Mouse (Mus musculus): ENCODE data around the gene Mrpl11. TPM values are rescaled to one million over a fixed set of nuclear protein-coding genes. Genes with fewer than 3 reads are reported as not detected.

Mrpl11 gene
- 10 to 100 TPM; 17.5 to 20.4 TPM for total RNA-seq (2023)

GRCm38 (mm10) chr19:4961928-4962601 is at the start of gene Mrpl11:
Gene Mrpl11 (plus strand): TSS chr19:4962147.

GRCm38 (mm10) chr19:4927904-4928531 is 33.9 kb upstream of the Mrpl11 start, which contains the start of gene Dpp3:
Gene Dpp3 (minus strand): TSS chr19:4928287.

GRCm38 (mm10) chr19:4942551-4943252 is 19.2 kb upstream of the Mrpl11 start, which contains the start of gene Peli3:
Gene Peli3 (minus strand): TSS chr19:4943127.

GRCm38 (mm10) chr19:4990256-4990625 is 28.3 kb downstream of the Mrpl11 start, which contains the start of gene Npas4:
Gene Npas4 (minus strand): TSS chr19:4990316.

Other genes starting within 250 kb of the Mrpl11 start
- 10 to 100 TPM in 1 of 2 experiments, 1 to 10 TPM in 1; 9.8 to 10.5 TPM for gene Rbm4b, start 205.7 kb upstream of the Mrpl11 start, total RNA-seq (2023)
- 10 to 100 TPM; 53.6 to 54.3 TPM for gene Rbm4, start 168.2 kb upstream of the Mrpl11 start, total RNA-seq (2023)
- 10 to 100 TPM; 18.5 to 37.7 TPM for gene Gm21992, start 150.5 kb upstream of the Mrpl11 start, total RNA-seq (2023)
- 10 to 100 TPM; 43.4 to 61.4 TPM for gene Rbm14, start 150.5 kb upstream of the Mrpl11 start, total RNA-seq (2023)
- gene Ccs, start 122.8 kb upstream of the Mrpl11 start, total RNA-seq (2023) = 10 to 100 TPM; 30.3 to 37.9 TPM
- gene Ccdc87, start 122.8 kb upstream of the Mrpl11 start, total RNA-seq (2023) = not detected
- gene Ctsf, start 107.0 kb upstream of the Mrpl11 start, total RNA-seq (2023) = 10 to 100 TPM; 15.4 to 24.4 TPM
- gene Actn3, start 84.2 kb upstream of the Mrpl11 start, total RNA-seq (2023) = not detected
- 1 to 10 TPM; 6.1 to 6.4 TPM for gene Zdhhc24, start 83.5 kb upstream of the Mrpl11 start, total RNA-seq (2023)
- gene Bbs1, start 55.5 kb upstream of the Mrpl11 start, total RNA-seq (2023) = 1 to 10 TPM in 1 of 2 experiments, under 1 TPM in 1; 0.52 to 1.1 TPM
- 10 to 100 TPM; 65.0 to 67.8 TPM for gene Dpp3, start 33.9 kb upstream of the Mrpl11 start, total RNA-seq (2023)
- 1 to 10 TPM; 1.3 to 1.9 TPM for gene Peli3, start 19.0 kb upstream of the Mrpl11 start, total RNA-seq (2023)
- not detected for gene Npas4, start 28.2 kb downstream of the Mrpl11 start, total RNA-seq (2023)
- gene Slc29a2, start 61.7 kb downstream of the Mrpl11 start, total RNA-seq (2023) = 1 to 10 TPM; 3.9 to 6.4 TPM
- 10 to 100 TPM in 1 of 2 experiments, 1 to 10 TPM in 1; 9.0 to 12.8 TPM for gene B4gat1, start 76.7 kb downstream of the Mrpl11 start, total RNA-seq (2023)
- 1 to 10 TPM in 1 of 2 experiments, under 1 TPM in 1; 0.46 to 2.7 TPM for gene AC124502.3, start 76.7 kb downstream of the Mrpl11 start, total RNA-seq (2023)
- gene Brms1, start 79.2 kb downstream of the Mrpl11 start, total RNA-seq (2023) = 10 to 100 TPM; 55.4 to 63.3 TPM
- 1 to 10 TPM; 2.5 to 2.6 TPM for gene Rin1, start 88.3 kb downstream of the Mrpl11 start, total RNA-seq (2023)
- under 1 TPM in 1 of 2 experiments, not detected in 1; 0.46 TPM for gene Cd248, start 105.9 kb downstream of the Mrpl11 start, total RNA-seq (2023)
- gene Tmem151a, start 123.4 kb downstream of the Mrpl11 start, total RNA-seq (2023) = 1 to 10 TPM in 1 of 2 experiments, under 1 TPM in 1; 0.89 to 3.0 TPM
- 10 to 100 TPM; 24.5 to 29.6 TPM for gene Yif1a, start 126.4 kb downstream of the Mrpl11 start, total RNA-seq (2023)
- under 1 TPM; 0.60 to 0.79 TPM for gene Cnih2, start 136.4 kb downstream of the Mrpl11 start, total RNA-seq (2023)
- 100 to 1,000 TPM; 138 to 140 TPM for gene Rab1b, start 144.9 kb downstream of the Mrpl11 start, total RNA-seq (2023)
- 10 to 100 TPM; 18.8 to 23.2 TPM for gene Klc2, start 156.4 kb downstream of the Mrpl11 start, total RNA-seq (2023)